ENCODE assay signal across 51 mouse cellular contexts in genomic region chr16:48280883-48281282, GRCm38 (mm10). TPM values are rescaled to one million over a fixed set of nuclear protein-coding genes. Genes with fewer than 3 reads are reported as not detected.
"Had no signal": no experiment of that assay in that cellular context is flagged by ENCODE, and none has a peak within 500 bp of the region (broad histone marks: within the 10 kb centered on the region; RNA-seq: fewer than 3 reads in every experiment).

No protein-coding gene starts in this region.

- H3K27me3 ChIP-seq: heart, embryonic 12.5 days; heart, embryonic 13.5 days; heart, embryonic 15.5 days; hindbrain, embryonic 12.5 days; hindbrain, embryonic 13.5 days; hindbrain, embryonic 15.5 days; intestine, embryonic 15.5 days; kidney, embryonic 15.5 days had no signal

- H3K36me3 ChIP-seq: heart, embryonic 10.5 days; heart, embryonic 12.5 days; heart, embryonic 13.5 days; heart, embryonic 15.5 days; hindbrain, embryonic 10.5 days; hindbrain, embryonic 12.5 days; hindbrain, embryonic 13.5 days; hindbrain, embryonic 15.5 days; intestine, embryonic 15.5 days; kidney, embryonic 15.5 days had no signal

- DNase-seq: heart, postnatal 10 days; heart, postnatal 14 days; heart, postnatal 36 days; heart, postnatal 4 days; kidney, adult 11 months; kidney, adult 18-20 months; kidney, adult 2 months; kidney, adult 8-10 months; kidney, adult 9 months; kidney, postnatal 10 days; kidney, postnatal 14 days; kidney, postnatal 25 days; kidney, postnatal 36 days; kidney, postnatal 4 days; layer of hippocampus, adult 9-11 months; layer of hippocampus, postnatal 36 days had no signal

- H3K4me3 ChIP-seq: heart, embryonic 10.5 days; heart, embryonic 12.5 days; heart, embryonic 13.5 days; heart, embryonic 15.5 days; hindbrain, embryonic 10.5 days; hindbrain, embryonic 12.5 days; hindbrain, embryonic 13.5 days; hindbrain, embryonic 15.5 days; intestine, embryonic 15.5 days; kidney, embryonic 15.5 days; layer of hippocampus, adult 2 months had no signal

- H3K9me3 ChIP-seq: heart, embryonic 10.5 days; heart, embryonic 13.5 days; heart, embryonic 15.5 days; hindbrain, embryonic 10.5 days; hindbrain, embryonic 12.5 days; hindbrain, embryonic 13.5 days; hindbrain, embryonic 15.5 days; intestine, embryonic 15.5 days; kidney, embryonic 15.5 days had no signal

- ATAC-seq: hindbrain, embryonic 16.5 days; hindbrain, postnatal 0 days; inflammation-experienced regulatory T-cells, adult 6 months; intestine, embryonic 15.5 days; intestine, embryonic 16.5 days; intestine, postnatal 0 days had no signal

- H3K4me2 ChIP-seq: heart, embryonic 11.5 days; heart, embryonic 12.5 days; heart, embryonic 13.5 days; heart, embryonic 15.5 days; hindbrain, embryonic 12.5 days; hindbrain, embryonic 13.5 days; hindbrain, embryonic 14.5 days; hindbrain, embryonic 15.5 days; intestine, embryonic 15.5 days; kidney, embryonic 15.5 days had no signal

- H3K4me1 ChIP-seq: heart, embryonic 10.5 days; heart, embryonic 12.5 days; heart, embryonic 13.5 days; heart, embryonic 15.5 days; hindbrain, embryonic 10.5 days; hindbrain, embryonic 12.5 days; hindbrain, embryonic 13.5 days; hindbrain, embryonic 15.5 days; intestine, embryonic 15.5 days; kidney, embryonic 15.5 days had no signal

- H3K27ac ChIP-seq: heart, embryonic 10.5 days; heart, embryonic 13.5 days; heart, embryonic 15.5 days; hindbrain, embryonic 10.5 days; hindbrain, embryonic 12.5 days; hindbrain, embryonic 13.5 days; hindbrain, embryonic 14.5 days; hindbrain, embryonic 15.5 days; hindbrain, postnatal 0 days; intestine, embryonic 15.5 days; kidney, embryonic 15.5 days; kidney, postnatal 0 days; layer of hippocampus, adult 2 months had no signal

- H3K9ac ChIP-seq: heart, embryonic 12.5 days; heart, embryonic 13.5 days; heart, embryonic 15.5 days; hindbrain, embryonic 12.5 days; hindbrain, embryonic 13.5 days; hindbrain, embryonic 14.5 days; hindbrain, embryonic 15.5 days; intestine, embryonic 15.5 days; kidney, embryonic 15.5 days had no signal

RNA-seq across cellular contexts. Expression of gene Dppa4, which starts 2.6 kb away (rescaled TPM):
- total RNA-seq: heart, postnatal 10 days; heart, postnatal 14 days; heart, postnatal 25 days; heart, postnatal 36 days; heart, postnatal 4 days; hematopoietic stem cell, adult 5-6 weeks; hindbrain, postnatal 0 days; layer of hippocampus, adult 18-20 months; layer of hippocampus, adult 2 months; layer of hippocampus, adult 8-10 months; layer of hippocampus, postnatal 10 days; layer of hippocampus, postnatal 14 days; layer of hippocampus, postnatal 25 days; layer of hippocampus, postnatal 36 days; left cerebral cortex, adult 18-20 months had no signal
- polyA plus RNA-seq: heart, embryonic 10.5 days; heart, embryonic 11.5 days; heart, embryonic 12.5 days; heart, embryonic 13.5 days; heart, embryonic 14.5 days; heart, embryonic 15.5 days; heart, embryonic 16.5 days; heart, postnatal 0 days; hindbrain, embryonic 11.5 days; hindbrain, embryonic 12.5 days; hindbrain, embryonic 13.5 days; hindbrain, embryonic 14.5 days; hindbrain, embryonic 15.5 days; hindbrain, embryonic 16.5 days; hindbrain, postnatal 0 days; inflammation-experienced regulatory T-cells, adult 6 months; intestine, embryonic 14.5 days; intestine, embryonic 15.5 days; intestine, embryonic 16.5 days; intestine, postnatal 0 days; kidney, adult 2 months; kidney, embryonic 14.5 days; kidney, embryonic 15.5 days; kidney, postnatal 0 days; large intestine, adult 2 months had no signal

RNA-seq across cellular contexts. Expression of gene Dppa2, which starts 22.8 kb away (rescaled TPM):
- total RNA-seq: heart, postnatal 10 days; heart, postnatal 14 days; heart, postnatal 25 days; heart, postnatal 36 days; heart, postnatal 4 days; hematopoietic stem cell, adult 5-6 weeks; layer of hippocampus, adult 18-20 months; layer of hippocampus, adult 2 months; layer of hippocampus, postnatal 14 days; layer of hippocampus, postnatal 25 days; layer of hippocampus, postnatal 36 days; left cerebral cortex, adult 18-20 months had no signal
- polyA plus RNA-seq: heart, embryonic 10.5 days; heart, embryonic 11.5 days; heart, embryonic 12.5 days; heart, embryonic 13.5 days; heart, embryonic 14.5 days; heart, embryonic 15.5 days; heart, embryonic 16.5 days; heart, postnatal 0 days; hindbrain, embryonic 10.5 days; hindbrain, embryonic 11.5 days; hindbrain, embryonic 12.5 days; hindbrain, embryonic 14.5 days; hindbrain, embryonic 16.5 days; hindbrain, postnatal 0 days; inflammation-experienced regulatory T-cells, adult 6 months; intestine, embryonic 15.5 days; kidney, adult 2 months; kidney, embryonic 14.5 days; kidney, embryonic 15.5 days; kidney, embryonic 16.5 days; kidney, postnatal 0 days; large intestine, adult 2 months had no signal
